Mouse (Mus musculus) common myeloid progenitor, adult 5-6 weeks (primary cell): ENCODE data around the gene BC016579. TPM values are rescaled to one million over a fixed set of nuclear protein-coding genes. Genes with fewer than 3 reads are reported as not detected.

Source experiments
- ATAC-seq: replicated peaks from 2 replicates; pipeline ENCODE4 v1.8.0; 2016; ENCODE audit warnings: low read depth, mild to moderate bottlenecking, moderate TSS enrichment, inconsistent platforms; ENCODE audit not compliant: poor library complexity, severe bottlenecking
- total RNA-seq: library from RNA; stranded (forward); fragments of 200-1000, 187-1606 nt; gene quantifications from 2 replicates; pipeline ENCODE4 v1.2.3, GENCODE M21; 2017

The BC016579 gene
- total RNA-seq, 1 experiment from 2014 or later = 1.2 TPM

DNA sequence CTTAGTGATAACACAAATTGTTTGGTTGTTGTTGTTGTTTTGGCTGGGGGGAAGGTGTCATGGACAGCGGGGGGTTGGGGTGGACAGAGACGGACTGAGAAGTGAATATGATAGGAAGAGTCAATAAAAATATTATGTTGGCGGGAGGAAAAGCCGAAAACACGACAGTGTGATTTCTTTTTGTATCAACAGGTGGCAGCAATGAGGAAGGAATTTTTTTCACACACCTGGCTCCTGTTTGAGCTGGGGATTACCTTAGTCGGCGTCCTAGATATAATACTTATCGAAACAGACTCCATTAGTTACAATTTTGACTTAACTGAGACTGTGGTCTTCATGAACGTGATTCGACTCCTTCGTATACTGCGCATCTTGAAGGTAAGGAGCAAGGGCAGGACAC lies 74.0 kb downstream of the BC016579 start:
- ATAC-seq = no peak

Other genes with a start within 250 kb of the BC016579 start
- 0.73 and 0.82 TPM in 2 replicates for gene Cd200, start 245.0 kb downstream of the BC016579 start, total RNA-seq
- gene Gm609, start 161.1 kb downstream of the BC016579 start, total RNA-seq = not detected in 2 replicates
- gene Gm17783, start 122.0 kb downstream of the BC016579 start, total RNA-seq = not detected in 2 replicates
- not detected in 2 replicates for gene Slc9c1, start 118.8 kb downstream of the BC016579 start, total RNA-seq
- gene Gcsam, start 43.7 kb downstream of the BC016579 start, total RNA-seq = 1.2 and 1.7 TPM in 2 replicates
- gene Tmprss7, start 39.6 kb upstream of the BC016579 start, total RNA-seq = 0.73 TPM in 1 of 2 replicates, not detected in the other
- 1.4 TPM in 1 of 2 replicates, not detected in the other for gene Tagln3, start 70.5 kb upstream of the BC016579 start, total RNA-seq
- 20.0 and 26.3 TPM in 2 replicates for gene Abhd10, start 88.9 kb upstream of the BC016579 start, total RNA-seq